Mouse (Mus musculus): Measurements from ENCODE around the gene Man1c1.

GRCm38 (mm10) chr4:134741949-134742348 lies 37.9 kb upstream of the Man1c1 start:
- TF ChIP-seq CTCF (IDR thresholded peaks at IDR 0.05; ENCODE audit: control insufficient read depth, insufficient read depth, insufficient read length): no peak
- no peak for TF ChIP-seq MYOD1 (IDR thresholded peaks at IDR 0.05; ENCODE audit: control insufficient read depth, insufficient read length, low read depth)
- no peak for TF ChIP-seq MAX (IDR thresholded peaks at IDR 0.05)
- TF ChIP-seq FOSL1 (IDR thresholded peaks at IDR 0.05; ENCODE audit: insufficient read depth, low read length, poor library complexity, severe bottlenecking): no peak
- TF ChIP-seq USF1 (IDR thresholded peaks at IDR 0.05; ENCODE audit: low read depth): no peak
